Mouse (Mus musculus): Measurements from ENCODE around the gene Ubxn11.
A peak's percentile ranks its signal among the peaks of the same experiment; 100 is the strongest.

Gene Ubxn11

GRCm38 (mm10) chr4:134091225-134091529, 11.2 kb upstream of the Ubxn11 start:
- DNase-seq = no peak

GRCm38 (mm10) chr4:134092382-134093288, 9.7 kb upstream of the Ubxn11 start:
- peak; percentile 19 for DNase-seq

- no peak for DNase-seq
These were observed 8.3 kb upstream of the Ubxn11 start for GRCm38 (mm10) chr4:134094004-134094564.

- no peak for DNase-seq
These were observed 7.3 kb upstream of the Ubxn11 start, which contains the start of gene Cd52 for GRCm38 (mm10) chr4:134094923-134095547. Cd52 (minus strand) TSS chr4:134095082.

GRCm38 (mm10) chr4:134096120-134096519, 6.2 kb upstream of the Ubxn11 start:
- no peak for DNase-seq

- no peak for DNase-seq
These were observed 5.3 kb upstream of the Ubxn11 start for GRCm38 (mm10) chr4:134097015-134097608.

- no peak for DNase-seq
These were observed 3.7 kb upstream of the Ubxn11 start for GRCm38 (mm10) chr4:134098628-134099027.

GRCm38 (mm10) chr4:134100245-134100644, 2.1 kb upstream of the Ubxn11 start:
- no peak for DNase-seq

- no peak for DNase-seq
These were observed 361 bp downstream of the Ubxn11 start for GRCm38 (mm10) chr4:134102742-134103119.

GRCm38 (mm10) chr4:134106105-134106504, 3.7 kb downstream of the Ubxn11 start:
- DNase-seq = no peak

- no peak for DNase-seq
These were observed 5.4 kb downstream of the Ubxn11 start for GRCm38 (mm10) chr4:134107730-134108129.

- no peak for DNase-seq
These were observed 5.8 kb downstream of the Ubxn11 start for GRCm38 (mm10) chr4:134108196-134108595.

- DNase-seq = no peak
These were observed 8.3 kb downstream of the Ubxn11 start for GRCm38 (mm10) chr4:134110653-134111052.

- DNase-seq = no peak
These were observed 10.0 kb downstream of the Ubxn11 start for GRCm38 (mm10) chr4:134112403-134112802.

- DNase-seq = no peak
These were observed 11.1 kb downstream of the Ubxn11 start for GRCm38 (mm10) chr4:134113356-134113994.

GRCm38 (mm10) chr4:134114038-134114437, 11.7 kb downstream of the Ubxn11 start:
- no peak for DNase-seq

- no peak for DNase-seq
These were observed 13.1 kb downstream of the Ubxn11 start for GRCm38 (mm10) chr4:134115215-134116144.

- no peak for DNase-seq
These were observed 14.1 kb downstream of the Ubxn11 start for GRCm38 (mm10) chr4:134116501-134116900.

- no peak for DNase-seq
These were observed 14.6 kb downstream of the Ubxn11 start for GRCm38 (mm10) chr4:134117012-134117411.

- DNase-seq = no peak
These were observed 15.9 kb downstream of the Ubxn11 start for GRCm38 (mm10) chr4:134118126-134118800.

GRCm38 (mm10) chr4:134119042-134119441, 16.7 kb downstream of the Ubxn11 start:
- DNase-seq = no peak
